ENCODE assay signal across 24 mouse cellular contexts in genomic region chr12:110276034-110276433, GRCm38 (mm10). TPM values are rescaled to one million over a fixed set of nuclear protein-coding genes. Genes with fewer than 3 reads are reported as not detected.
DNase-seq lines count a peak whose midpoint lies in the region; ATAC-seq and TF ChIP-seq lines count a peak whose summit lies in the region.
"Had no signal": no experiment of that assay in that cellular context is flagged by ENCODE, and none has a peak within 500 bp of the region (broad histone marks: within the 10 kb centered on the region; RNA-seq: fewer than 3 reads in every experiment).

No protein-coding gene starts in this region.

- WGBS in lung, postnatal 0 days: 70% methylated on average over 1 of the region's 1 CpGs

- peak; percentile 14 for DNase-seq in adrenal gland, adult 2 months
- no peak for DNase-seq in adrenal gland, adult 8-10 months
- DNase-seq in kidney, adult 9 months: peak; percentile 26
- DNase-seq in kidney, postnatal 10 days: no peak
- DNase-seq in lung, postnatal 0 days (ENCODE audit: low spot score): no peak
- no peak for DNase-seq in lung, postnatal 36 days
- peak; percentile 32 to 51 for DNase-seq in adrenal gland, postnatal 36 days
- no peak for DNase-seq in heart, adult 8-10 months (ENCODE audit: low spot score)
- DNase-seq: cerebellum, adult 11-12 months; cerebellum, postnatal 25 days; embryo, embryonic 11 days; heart, postnatal 14 days; thymus, adult 18-20 months; thymus, postnatal 4 days had no signal

- no peak overlapping the region for H3K27ac ChIP-seq in lung, postnatal 0 days (ENCODE audit: low read length)
- H3K27ac ChIP-seq: embryonic facial prominence, embryonic 15.5 days; hindbrain, embryonic 12.5 days; intestine, embryonic 15.5 days; limb, embryonic 13.5 days; midbrain, embryonic 12.5 days; neural tube, embryonic 12.5 days had no signal

- ATAC-seq in lung, postnatal 0 days: no peak
- ATAC-seq: CD4-positive, CD25-positive, alpha-beta regulatory T cell, adult 4 months; intestine, embryonic 15.5 days; Patski had no signal

- H3K9ac ChIP-seq in lung, postnatal 0 days (replicated peaks; ENCODE audit: low read depth): no peak overlapping the region
- H3K9ac ChIP-seq: embryonic facial prominence, embryonic 15.5 days; heart, embryonic 12.5 days; hindbrain, embryonic 12.5 days; intestine, embryonic 15.5 days; limb, embryonic 13.5 days; midbrain, embryonic 12.5 days; neural tube, embryonic 12.5 days had no signal

- no peak overlapping the region for H3K4me2 ChIP-seq in lung, postnatal 0 days (replicated peaks; ENCODE audit: low read depth, low read length)
- H3K4me2 ChIP-seq: embryonic facial prominence, embryonic 15.5 days; heart, embryonic 12.5 days; hindbrain, embryonic 12.5 days; intestine, embryonic 15.5 days; limb, embryonic 13.5 days; midbrain, embryonic 12.5 days; neural tube, embryonic 12.5 days had no signal

- H3K4me1 ChIP-seq in lung, postnatal 0 days (ENCODE audit: insufficient read depth, low read depth, low read length): no peaks in the 10 kb centered on the region

- no peaks in the 10 kb centered on the region for H3K9me3 ChIP-seq in lung, postnatal 0 days (ENCODE audit: low read length)
- H3K9me3 ChIP-seq: embryonic facial prominence, embryonic 15.5 days; heart, embryonic 12.5 days; hindbrain, embryonic 12.5 days; intestine, embryonic 15.5 days; limb, embryonic 13.5 days; midbrain, embryonic 12.5 days; neural tube, embryonic 12.5 days had no signal

- no peak for TF ChIP-seq EP300 in lung, postnatal 0 days (IDR thresholded peaks at IDR 0.05)

- H3K4me3 ChIP-seq in lung, postnatal 0 days (ENCODE audit: low read depth, low read length): no peak overlapping the region
- H3K4me3 ChIP-seq: embryonic facial prominence, embryonic 15.5 days; heart, embryonic 12.5 days; hindbrain, embryonic 12.5 days; intestine, embryonic 15.5 days; limb, embryonic 13.5 days; midbrain, embryonic 12.5 days; neural tube, embryonic 12.5 days had no signal

- peak; percentile 36; the same call in 1 of the 2 replicates for TF ChIP-seq CTCF in lung, postnatal 0 days (IDR thresholded peaks at IDR 0.05)

- H3K36me3 ChIP-seq in lung, postnatal 0 days (ENCODE audit: insufficient read depth, low read length): no peaks in the 10 kb centered on the region
- H3K36me3 ChIP-seq: embryonic facial prominence, embryonic 15.5 days; heart, embryonic 12.5 days; hindbrain, embryonic 12.5 days; intestine, embryonic 15.5 days; limb, embryonic 13.5 days; midbrain, embryonic 12.5 days; neural tube, embryonic 12.5 days had no signal

- peaks cover 37% of the 10 kb centered on the region for H3K27me3 ChIP-seq in lung, postnatal 0 days (replicated peaks; ENCODE audit: insufficient read depth, low read length)
- H3K27me3 ChIP-seq: Patski had no signal

RNA-seq across cellular contexts. Expression of gene Dio3, which starts 2.8 kb away (rescaled TPM):
- total RNA-seq in adrenal gland, adult 2 months (2021): 1 to 10 TPM in 1 of 2 experiments, under 1 TPM in 1; 0.58 to 2.3 TPM
- polyA plus RNA-seq in adrenal gland, adult 2 months (2012; rRNA removed): 2.6 and 6.0 TPM in 2 replicates
- 1 to 10 TPM in 2 of 4 experiments, under 1 TPM in 2; 0.23 to 3.6 (median 1.9) TPM for total RNA-seq in adrenal gland, adult 8-10 months (2022)
- polyA plus RNA-seq in lung, postnatal 0 days (2015; fragmentation: Nextera tagmentation; extraction: Ambion mirVana): 0.11 TPM in 1 of 2 replicates, not detected in the other
- 1 to 10 TPM in 1 of 2 experiments, under 1 TPM in 1; 0.82 to 1.6 TPM for total RNA-seq in adrenal gland, postnatal 36 days (2021)
- total RNA-seq in heart, adult 8-10 months (2022): not detected
- total RNA-seq: granulocyte monocyte progenitor cell, adult 5-6 weeks; heart, postnatal 14 days had no signal
- polyA plus RNA-seq: CD4-positive, CD25-positive, alpha-beta regulatory T cell, adult 4 months had no signal

Comparison
In these comparisons a context has a peak if more than half of its experiments do, and no peak if none do; other contexts are left out.
1. DNase-seq: peak in adrenal gland, adult 2 months (single experiment), kidney, adult 9 months (single experiment) and adrenal gland, postnatal 36 days (2 of 2); none in adrenal gland, adult 8-10 months (single experiment), kidney, postnatal 10 days (single experiment), lung, postnatal 0 days (single experiment), lung, postnatal 36 days (single experiment) and heart, adult 8-10 months (single experiment).